Comparison of ENCODE assay signal across 21 mouse cellular contexts in genomic region chr5:136843930-136844329, GRCm38 (mm10). TPM values are rescaled to one million over a fixed set of nuclear protein-coding genes. Genes with fewer than 3 reads are reported as not detected.
DNase-seq lines count a peak whose midpoint lies in the region; ATAC-seq lines count a peak whose summit lies in the region.
"Had no signal": no experiment of that assay in that cellular context is flagged by ENCODE, and none has a peak within 500 bp of the region (broad histone marks: within the 10 kb centered on the region; RNA-seq: fewer than 3 reads in every experiment).

No protein-coding gene starts in this region.

- H3K4me2 ChIP-seq in embryonic facial prominence, embryonic 14.5 days (ENCODE audit: low read depth, low read length), result no peak overlapping the region
- no peak overlapping the region for H3K4me2 ChIP-seq in limb, embryonic 12.5 days
- H3K4me2 ChIP-seq: heart, embryonic 12.5 days; hindbrain, embryonic 15.5 days had no signal

- no peak overlapping the region for H3K9ac ChIP-seq in embryonic facial prominence, embryonic 14.5 days (ENCODE audit: low read depth, low read length)
- H3K9ac ChIP-seq in limb, embryonic 12.5 days (replicated peaks), result no peak overlapping the region
- H3K9ac ChIP-seq: heart, embryonic 12.5 days; hindbrain, embryonic 15.5 days had no signal

- WGBS in embryonic facial prominence, embryonic 14.5 days, result 38% methylated on average over 5 of the region's 5 CpGs
- WGBS in limb, embryonic 12.5 days, result 29% methylated on average over 5 of the region's 5 CpGs

- peaks cover 18% of the 10 kb centered on the region for H3K4me1 ChIP-seq in embryonic facial prominence, embryonic 14.5 days (ENCODE audit: control insufficient read depth, insufficient read depth, low read length)
- peaks cover 22% of the 10 kb centered on the region for H3K4me1 ChIP-seq in limb, embryonic 12.5 days (replicated peaks)
- H3K4me1 ChIP-seq: heart, embryonic 12.5 days; hindbrain, embryonic 15.5 days had no signal

- no peaks in the 10 kb centered on the region for H3K27me3 ChIP-seq in embryonic facial prominence, embryonic 14.5 days (replicated peaks; ENCODE audit: control insufficient read depth, insufficient read depth, low read length)
- no peaks in the 10 kb centered on the region for H3K27me3 ChIP-seq in limb, embryonic 12.5 days
- H3K27me3 ChIP-seq: hindbrain, embryonic 15.5 days had no signal

- peak; percentile 10 for DNase-seq in embryo, embryonic 11 days
- DNase-seq in embryo, embryonic 10 days (ENCODE audit: low spot score), result no peak
- peak; percentile 68 for DNase-seq in embryonic facial prominence, embryonic 14.5 days (ENCODE audit: low spot score)
- peak; percentile 28 for DNase-seq in mesoderm, embryonic 11.5 days (ENCODE audit: low read depth, low spot score)
- no peak for DNase-seq in testis, postnatal 10 days (ENCODE audit: low spot score)
- DNase-seq in right cerebral cortex, postnatal 36 days (ENCODE audit: low spot score in 2 of 2), result no peak
- no peak for DNase-seq in left cerebral cortex, adult 9 months (ENCODE audit: low spot score in 2 of 2)
- DNase-seq: adrenal gland, adult 8-10 months; adrenal gland, postnatal 36 days; B cell, adult 2 months; cerebellum, adult 8-10 months; cerebellum, postnatal 14 days; gastrocnemius, postnatal 10 days; heart, adult 18-20 months had no signal

- no peak overlapping the region for H3K4me3 ChIP-seq in embryonic facial prominence, embryonic 14.5 days (ENCODE audit: low read depth, low read length)
- no peak overlapping the region for H3K4me3 ChIP-seq in limb, embryonic 12.5 days (replicated peaks)
- H3K4me3 ChIP-seq: erythroblast, embryonic 14.5 days; heart, embryonic 12.5 days; hindbrain, embryonic 15.5 days had no signal

- H3K9me3 ChIP-seq in embryonic facial prominence, embryonic 14.5 days (ENCODE audit: control insufficient read depth, low read length), result no peaks in the 10 kb centered on the region
- peaks cover 4% of the 10 kb centered on the region; the same call in 1 of the 2 replicates for H3K9me3 ChIP-seq in limb, embryonic 12.5 days
- H3K9me3 ChIP-seq: G1E; hindbrain, embryonic 15.5 days had no signal

- peak; percentile 36; the same call in 1 of the 2 replicates for ATAC-seq in embryonic facial prominence, embryonic 14.5 days (ENCODE audit: low read depth)
- no peak for ATAC-seq in limb, embryonic 12.5 days (ENCODE audit: insufficient number of reproducible peaks, insufficient read depth, low FRiP score, low TSS enrichment, low read depth)
- ATAC-seq: CD4-positive, CD25-positive, alpha-beta regulatory T cell, adult 4 months; forebrain, embryonic 16.5 days had no signal

- H3K36me3 ChIP-seq in embryonic facial prominence, embryonic 14.5 days (ENCODE audit: control insufficient read depth, insufficient read depth, low read length), result peaks cover 36% of the 10 kb centered on the region; the same call in 1 of the 2 replicates
- peaks cover 84% of the 10 kb centered on the region for H3K36me3 ChIP-seq in limb, embryonic 12.5 days
- H3K36me3 ChIP-seq: G1E; heart, embryonic 12.5 days; hindbrain, embryonic 15.5 days had no signal

- peak overlapping the region; percentile 39; the same call in 1 of the 2 replicates for H3K27ac ChIP-seq in embryonic facial prominence, embryonic 14.5 days (replicated peaks; ENCODE audit: low read depth, low read length)
- peak overlapping the region; percentile 68 for H3K27ac ChIP-seq in limb, embryonic 12.5 days
- H3K27ac ChIP-seq: hindbrain, embryonic 15.5 days had no signal

RNA-seq across cellular contexts. Expression of gene Col26a1, which starts 39.1 kb away (rescaled TPM):
- polyA plus RNA-seq in embryonic facial prominence, embryonic 14.5 days (2014; fragmentation: Nextera tagmentation; extraction: Ambion mirVana), result 92.5 and 125 TPM in 2 replicates
- polyA plus RNA-seq in limb, embryonic 12.5 days (2016; fragmentation: Nextera tagmentation; extraction: Ambion mirVana), result 145 and 155 TPM in 2 replicates
- polyA plus RNA-seq: G1E had no signal

Comparison
In these comparisons a context has a peak if more than half of its experiments do, and no peak if none do; other contexts are left out.
1. DNase-seq: peak in embryo, embryonic 11 days (single experiment), embryonic facial prominence, embryonic 14.5 days (single experiment) and mesoderm, embryonic 11.5 days (single experiment); none in embryo, embryonic 10 days (single experiment), testis, postnatal 10 days (single experiment), right cerebral cortex, postnatal 36 days (0 of 2) and left cerebral cortex, adult 9 months (0 of 2).